Mouse (Mus musculus) stomach, embryonic 14.5 days (tissue): ENCODE measurements around the gene Cox16. TPM values are rescaled to one million over a fixed set of nuclear protein-coding genes. Genes with fewer than 3 reads are reported as not detected.
"Not testable (repeated sequence)": the region's sequence is repeated elsewhere in the genome, so short reads cannot be mapped to it uniquely, and the experiment has no call there.

Experiments used
- ATAC-seq: fragments of 200-750 bp; cut with Nextera tagmentation; 2 replicates; pipeline ENCODE4 v1.8.0; 2017; ENCODE audit warnings: low read depth, moderate TSS enrichment; ENCODE audit not compliant: insufficient number of reproducible peaks, insufficient read depth, low FRiP score
- H3K27ac ChIP-seq: fragments of 300-500 bp; sonication (generic); 2 replicates; pipeline ENCODE4 v1.5.1; 2014; ENCODE audit warnings: mild to moderate bottlenecking, low read length, moderate library complexity, mixed read lengths
- H3K27me3 ChIP-seq: fragments of 300-500 bp; sonication (generic); 2 replicates; pipeline ENCODE4 v1.6.1; 2014; ENCODE audit warnings: low read length, control low read depth, mixed read lengths; ENCODE audit not compliant: control insufficient read depth, insufficient read depth
- H3K36me3 ChIP-seq: fragments of 300-500 bp; sonication (generic); 2 replicates; pipeline ENCODE4 v1.6.1; 2014; ENCODE audit warnings: mild to moderate bottlenecking, control low read depth, low read length, moderate library complexity, mixed read lengths; ENCODE audit not compliant: control insufficient read depth, insufficient read depth
- H3K4me1 ChIP-seq: fragments of 300-500 bp; sonication (generic); 2 replicates; pipeline ENCODE4 v1.6.1; 2014; ENCODE audit warnings: low read length, control low read depth, mixed read lengths; ENCODE audit not compliant: control insufficient read depth, insufficient read depth
- H3K4me2 ChIP-seq: fragments of 300-500 bp; sonication (generic); replicated peaks from 2 replicates; pipeline ENCODE4 v1.6.1; 2014; ENCODE audit warnings: low read depth, low read length, control low read depth
- H3K4me3 ChIP-seq: fragments of 300-500 bp; sonication (generic); 2 replicates; pipeline ENCODE4 v1.5.1; 2014; ENCODE audit warnings: low read depth, low read length, control low read depth
- H3K9ac ChIP-seq: fragments of 300-500 bp; sonication (generic); replicated peaks from 2 replicates; pipeline ENCODE4 v1.6.1; 2014; ENCODE audit warnings: low read depth, mild to moderate bottlenecking, control low read depth, low read length, moderate library complexity, mixed read lengths
- H3K9me3 ChIP-seq: fragments of 300-500 bp; sonication (generic); 2 replicates; pipeline ENCODE4 v1.6.1; 2016; ENCODE audit warnings: low read depth, low read length, control low read depth; ENCODE audit not compliant: control insufficient read depth
- WGBS: fragments of 180-500 bp; shearing (Covaris S2); extraction: QIAGEN DNeasy Blood & Tissue Kit; methylation state at CpG from one replicate; pipeline ENCODE4 v1.1.7; 2014; 5-methylcytosine and 5-hydroxymethylcytosine counted together
- polyA plus RNA-seq: library from polyadenylated mRNA; unstranded; fragments of >200 nt; fragmentation: Nextera tagmentation; extraction: Ambion mirVana; gene quantifications from 2 replicates; pipeline ENCODE4 v1.2.1, GENCODE M21; 2014

Gene Cox16
- polyA plus RNA-seq: 151 and 163 TPM in 2 replicates

GRCm38 (mm10) chr12:81484727-81485191, at the start of gene Cox16:
Gene Cox16 (minus strand): TSS chr12:81485127.
- WGBS: under 1% methylated on average over 31 of the region's 31 CpGs
- ATAC-seq: peak; percentile 97
- Histone ChIP-seq H3K4me1 (no peaks in the 10 kb centered on the region), H3K4me3 (peak within 1 kb of the TSS; percentile 50), H3K27ac (peak within 1 kb of the TSS; percentile 92), H3K9me3 (no peaks in the 10 kb centered on the region), H3K4me2 (peak within 1 kb of the TSS; percentile 56), H3K36me3 (no peaks in the 10 kb centered on the region), H3K9ac (peak within 1 kb of the TSS; percentile 54), H3K27me3 (no peaks in the 10 kb centered on the region)

GRCm38 (mm10) chr12:81533029-81533419, 48.1 kb upstream of the Cox16 start:
- H3K9ac ChIP-seq: no peak overlapping the region; the same call in 1 of the 2 replicates
- peak overlapping the region; percentile 88 for H3K4me3 ChIP-seq
- no peak for ATAC-seq
- no peak overlapping the region for H3K27ac ChIP-seq
- no peaks in the 10 kb centered on the region for H3K36me3 ChIP-seq
- 42% methylated on average over 4 of the region's 4 CpGs for WGBS
- H3K27me3 ChIP-seq: no peaks in the 10 kb centered on the region
- no peaks in the 10 kb centered on the region for H3K4me1 ChIP-seq
- no peaks in the 10 kb centered on the region for H3K9me3 ChIP-seq
- H3K4me2 ChIP-seq: peak overlapping the region; percentile 53

- no peaks in the 10 kb centered on the region for H3K4me1 ChIP-seq
- H3K4me2 ChIP-seq: peak within 1 kb of the TSS; percentile 53
- ATAC-seq: peak; percentile 95
- under 1% methylated on average over 46 of the region's 46 CpGs for WGBS
- peak within 1 kb of the TSS; percentile 58; the same call in 1 of the 2 replicates for H3K27ac ChIP-seq
- H3K4me3 ChIP-seq: peak within 1 kb of the TSS; percentile 88
- H3K27me3 ChIP-seq: no peaks in the 10 kb centered on the region
- peak within 1 kb of the TSS; percentile 60 for H3K9ac ChIP-seq
- no peaks in the 10 kb centered on the region for H3K36me3 ChIP-seq
- H3K9me3 ChIP-seq: no peaks in the 10 kb centered on the region
Observed at GRCm38 (mm10) chr12:81532316-81533028, 47.5 kb upstream of the Cox16 start, which contains the start of the genes Gm20498 and Synj2bp. Gene Gm20498 (minus strand): TSS chr12:81532905. Gene Synj2bp (minus strand): TSS chr12:81532911.

GRCm38 (mm10) chr12:81530587-81530986, 45.7 kb upstream of the Cox16 start:
- H3K36me3 ChIP-seq, H3K27ac ChIP-seq, H3K4me3 ChIP-seq, H3K4me1 ChIP-seq, H3K9ac ChIP-seq, ATAC-seq, H3K27me3 ChIP-seq, H3K9me3 ChIP-seq, H3K4me2 ChIP-seq: not testable (repeated sequence)
- 75% methylated on average over 8 of the region's 8 CpGs for WGBS

- not testable (repeated sequence) for ATAC-seq, H3K4me1 ChIP-seq, H3K27me3 ChIP-seq, H3K36me3 ChIP-seq, H3K4me2 ChIP-seq, H3K4me3 ChIP-seq, H3K9ac ChIP-seq, H3K27ac ChIP-seq, H3K9me3 ChIP-seq
- WGBS: 97% methylated on average over 9 of the region's 9 CpGs
Observed at GRCm38 (mm10) chr12:81496906-81497305, 12.0 kb upstream of the Cox16 start.

- WGBS: 89% methylated on average over 5 of the region's 5 CpGs
- Histone ChIP-seq H3K9me3 (no peaks in the 10 kb centered on the region), H3K9ac (no peak overlapping the region), H3K4me1 (no peaks in the 10 kb centered on the region), H3K27ac (no peak overlapping the region), H3K4me2 (no peak overlapping the region), H3K4me3 (no peak overlapping the region), H3K27me3 (no peaks in the 10 kb centered on the region), H3K36me3 (no peaks in the 10 kb centered on the region)
- ATAC-seq: no peak
Observed at GRCm38 (mm10) chr12:81490491-81490890, 5.6 kb upstream of the Cox16 start.

- no peaks in the 10 kb centered on the region for H3K36me3 ChIP-seq
- 53% methylated on average over 6 of the region's 6 CpGs for WGBS
- H3K4me1 ChIP-seq: no peaks in the 10 kb centered on the region
- H3K27ac ChIP-seq: peak overlapping the region; percentile 92; the same call in 1 of the 2 replicates
- peak overlapping the region; percentile 50 for H3K4me3 ChIP-seq
- H3K27me3 ChIP-seq: no peaks in the 10 kb centered on the region
- H3K9ac ChIP-seq: no peak overlapping the region
- ATAC-seq: peak; percentile 15; the same call in 1 of the 2 replicates
- no peaks in the 10 kb centered on the region for H3K9me3 ChIP-seq
- H3K4me2 ChIP-seq: peak overlapping the region; percentile 56
Observed at GRCm38 (mm10) chr12:81485311-81485710, 384 bp upstream of the Cox16 start.

GRCm38 (mm10) chr12:81484212-81484611, 715 bp downstream of the Cox16 start:
- Histone ChIP-seq H3K4me3 (peak overlapping the region; percentile 50), H3K9me3 (no peaks in the 10 kb centered on the region), H3K27ac (no peak overlapping the region), H3K27me3 (no peaks in the 10 kb centered on the region), H3K4me1 (no peaks in the 10 kb centered on the region), H3K4me2 (peak overlapping the region; percentile 56), H3K9ac (peak overlapping the region; percentile 54; the same call in 1 of the 2 replicates), H3K36me3 (peaks cover 2% of the 10 kb centered on the region; the same call in 1 of the 2 replicates)
- 2% methylated on average over 7 of the region's 7 CpGs for WGBS
- ATAC-seq: no peak
